Mouse (Mus musculus) NIH3T3 (cell line): Measurements from ENCODE around the gene Dld.

Source experiments
- DNase-seq: peaks from one replicate; pipeline ENCODE4 v3.0.0-alpha.2; 2012; ENCODE audit warnings: low read depth

Gene Dld

GRCm38 (mm10) chr12:31320817-31321216 lies 30.4 kb downstream of the Dld start:
- no peak for DNase-seq

GRCm38 (mm10) chr12:31318409-31318963 lies 32.8 kb downstream of the Dld start:
- no peak for DNase-seq

GRCm38 (mm10) chr12:31317670-31318408 lies 33.4 kb downstream of the Dld start:
- DNase-seq, result no peak

- no peak for DNase-seq
Measured at GRCm38 (mm10) chr12:31315961-31316360, 35.3 kb downstream of the Dld start.

- DNase-seq, result no peak
Measured at GRCm38 (mm10) chr12:31314310-31314709, 36.9 kb downstream of the Dld start.

- no peak for DNase-seq
Measured at GRCm38 (mm10) chr12:31313136-31313535, 38.1 kb downstream of the Dld start.

GRCm38 (mm10) chr12:31312281-31312680 lies 39.0 kb downstream of the Dld start:
- DNase-seq, result no peak

GRCm38 (mm10) chr12:31311671-31312265 lies 39.5 kb downstream of the Dld start:
- no peak for DNase-seq

- DNase-seq, result no peak
Measured at GRCm38 (mm10) chr12:31310687-31311086, 40.6 kb downstream of the Dld start.

GRCm38 (mm10) chr12:31307756-31308155 lies 43.5 kb downstream of the Dld start:
- no peak for DNase-seq

- no peak for DNase-seq
Measured at GRCm38 (mm10) chr12:31307011-31307410, 44.2 kb downstream of the Dld start.

- DNase-seq, result no peak
Measured at GRCm38 (mm10) chr12:31306075-31306675, 45.1 kb downstream of the Dld start.

GRCm38 (mm10) chr12:31302766-31303511 lies 48.3 kb downstream of the Dld start:
- peak; percentile 55 for DNase-seq

- no peak for DNase-seq
Measured at GRCm38 (mm10) chr12:31302266-31302665, 49.0 kb downstream of the Dld start.

- no peak for DNase-seq
Measured at GRCm38 (mm10) chr12:31300276-31300675, 51.0 kb downstream of the Dld start.

GRCm38 (mm10) chr12:31299676-31300197 lies 51.5 kb downstream of the Dld start:
- DNase-seq, result no peak

GRCm38 (mm10) chr12:31299126-31299525 lies 52.1 kb downstream of the Dld start:
- no peak for DNase-seq

- no peak for DNase-seq
Measured at GRCm38 (mm10) chr12:31298530-31298929, 52.7 kb downstream of the Dld start.

GRCm38 (mm10) chr12:31298122-31298521 lies 53.1 kb downstream of the Dld start:
- DNase-seq, result no peak

- DNase-seq, result peak; percentile 27
Measured at GRCm38 (mm10) chr12:31296097-31296496, 55.2 kb downstream of the Dld start.

- DNase-seq, result no peak
Measured at GRCm38 (mm10) chr12:31295505-31295904, 55.7 kb downstream of the Dld start.

GRCm38 (mm10) chr12:31294996-31295395 lies 56.3 kb downstream of the Dld start:
- DNase-seq, result no peak
